Mouse (Mus musculus) limb, embryonic 12.5 days (tissue): ENCODE data around the gene Gm17409. TPM values are rescaled to one million over a fixed set of nuclear protein-coding genes. Genes with fewer than 3 reads are reported as not detected.

ENCODE experiments used
- ATAC-seq: fragments of 200-750 bp; cut with Nextera tagmentation; 2 replicates; pipeline ENCODE4 v1.8.0; 2017; ENCODE audit warnings: low read depth, moderate TSS enrichment; ENCODE audit not compliant: insufficient number of reproducible peaks, insufficient read depth, low FRiP score, low TSS enrichment
- H3K27ac ChIP-seq: fragments of 300-500 bp; sonication (generic); 2 replicates; pipeline ENCODE4 v1.5.1; 2016; ENCODE audit warnings: mild to moderate bottlenecking, moderate library complexity
- H3K27me3 ChIP-seq: fragments of 300-500 bp; sonication (generic); 2 replicates; pipeline ENCODE4 v1.6.1; 2016; ENCODE audit warnings: mild to moderate bottlenecking, moderate library complexity
- H3K36me3 ChIP-seq: fragments of 300-500 bp; sonication (generic); 2 replicates; pipeline ENCODE4 v1.6.1; 2016; ENCODE audit warnings: mild to moderate bottlenecking, moderate library complexity
- H3K4me1 ChIP-seq: fragments of 300-500 bp; sonication (generic); replicated peaks from 2 replicates; pipeline ENCODE4 v1.6.1; 2016
- H3K4me2 ChIP-seq: fragments of 300-500 bp; sonication (generic); 2 replicates; pipeline ENCODE4 v1.6.1; 2016; ENCODE audit warnings: mild to moderate bottlenecking, moderate library complexity
- H3K4me3 ChIP-seq: fragments of 300-500 bp; sonication (generic); replicated peaks from 2 replicates; pipeline ENCODE4 v1.5.1; 2016; ENCODE audit warnings: mild to moderate bottlenecking
- H3K9ac ChIP-seq: fragments of 300-500 bp; sonication (generic); replicated peaks from 2 replicates; pipeline ENCODE4 v1.6.1; 2016; ENCODE audit warnings: mild to moderate bottlenecking, moderate library complexity
- H3K9me3 ChIP-seq: fragments of 300-500 bp; sonication (generic); 2 replicates; pipeline ENCODE4 v1.6.1; 2016; ENCODE audit warnings: mild to moderate bottlenecking, moderate library complexity
- WGBS: fragments of 180-500 bp; shearing (Covaris S2); methylation state at CpG from one replicate; pipeline ENCODE4 v1.1.7; 2016; 5-methylcytosine and 5-hydroxymethylcytosine counted together
- polyA plus RNA-seq: library from polyadenylated mRNA; unstranded; fragments of >200 nt; fragmentation: Nextera tagmentation; extraction: Ambion mirVana; gene quantifications from 2 replicates; pipeline ENCODE4 v1.2.1, GENCODE M21; 2016

Gm17409 gene
- polyA plus RNA-seq, 1 experiment from 2014 or later = not detected

DNA sequence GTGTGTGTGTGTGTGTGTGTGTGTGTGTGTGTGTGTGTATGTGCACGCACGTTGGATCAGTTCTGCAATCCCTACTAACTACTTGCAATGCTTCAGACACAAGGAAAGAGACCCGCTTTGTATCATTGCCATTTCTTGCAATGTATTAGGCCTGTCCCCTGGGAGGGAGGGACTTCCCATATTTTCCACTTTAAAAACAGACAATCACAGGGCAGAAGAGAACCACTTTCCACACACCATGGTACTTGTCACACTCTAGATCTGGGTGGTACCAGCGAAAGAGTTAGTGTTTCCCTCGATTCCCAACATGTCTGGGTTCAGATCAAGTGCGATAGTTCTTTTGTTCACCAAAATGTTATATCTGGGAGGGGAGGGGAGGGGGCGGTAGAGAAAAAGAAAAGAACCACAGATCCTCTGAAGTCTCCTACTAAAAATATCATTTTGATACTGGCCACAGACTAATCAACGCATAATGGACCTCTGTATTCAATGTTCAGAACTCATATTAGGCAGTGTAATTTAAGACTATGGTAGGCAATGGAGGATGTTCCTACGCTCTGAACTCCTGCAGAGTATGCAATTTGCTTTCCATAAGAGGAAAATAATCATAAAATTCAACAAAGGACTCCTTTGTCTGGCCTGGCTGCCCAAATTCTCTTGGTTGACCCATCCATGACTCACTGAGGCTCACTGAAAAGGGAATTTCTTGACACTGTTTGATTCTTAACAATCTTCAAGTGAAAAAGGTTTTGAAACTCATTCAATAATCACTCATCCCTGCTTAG, 35.6 kb downstream of the Gm17409 start:
- Histone ChIP-seq H3K4me2 (no peak overlapping the region), H3K9me3 (no peaks in the 10 kb centered on the region), H3K4me3 (no peak overlapping the region), H3K9ac (no peak overlapping the region), H3K36me3 (no peaks in the 10 kb centered on the region; the same call in 1 of the 2 replicates), H3K27ac (no peak overlapping the region), H3K4me1 (no peaks in the 10 kb centered on the region; the same call in 1 of the 2 replicates), H3K27me3 (no peaks in the 10 kb centered on the region)
- 89% methylated on average over 9 of the region's 9 CpGs for WGBS
- no peak for ATAC-seq

- H3K4me1 ChIP-seq = no peaks in the 10 kb centered on the region; the same call in 1 of the 2 replicates
- H3K27ac ChIP-seq = no peak overlapping the region
- no peak overlapping the region for H3K4me2 ChIP-seq
- no peak overlapping the region for H3K4me3 ChIP-seq
- H3K27me3 ChIP-seq = no peaks in the 10 kb centered on the region
- no peak for ATAC-seq
- H3K9ac ChIP-seq = no peak overlapping the region
- H3K36me3 ChIP-seq = peaks cover 4% of the 10 kb centered on the region; the same call in 1 of the 2 replicates
- H3K9me3 ChIP-seq = no peaks in the 10 kb centered on the region
- WGBS = 81% methylated on average over 8 of the region's 8 CpGs
These were observed 40.3 kb downstream of the Gm17409 start for GRCm38 (mm10) chr2:58510192-58510591.

DNA sequence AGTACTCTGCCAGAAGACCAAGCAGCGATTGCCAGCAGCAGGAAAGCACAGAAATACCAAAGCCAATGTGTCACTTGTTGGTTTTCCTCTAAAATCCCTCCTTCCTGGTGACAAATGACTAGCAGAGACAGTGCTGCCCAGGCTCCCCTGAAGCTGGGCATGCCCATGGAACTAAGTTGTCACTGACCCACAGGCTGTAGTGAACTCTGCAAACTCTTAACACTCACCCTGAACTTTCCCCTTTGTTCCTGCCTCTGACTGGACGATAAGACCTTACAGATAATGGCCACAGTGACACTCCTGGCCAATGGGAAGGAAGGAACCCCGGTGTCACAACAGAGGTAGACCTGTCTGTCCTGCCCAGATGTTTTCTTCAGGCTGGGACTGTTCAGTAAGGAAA, 43.3 kb downstream of the Gm17409 start:
- H3K9me3 ChIP-seq = no peaks in the 10 kb centered on the region
- H3K4me1 ChIP-seq = peaks cover 19% of the 10 kb centered on the region
- ATAC-seq = no peak
- no peak overlapping the region for H3K9ac ChIP-seq
- 81% methylated on average over 3 of the region's 3 CpGs for WGBS
- no peak overlapping the region for H3K4me2 ChIP-seq
- no peak overlapping the region for H3K4me3 ChIP-seq
- H3K27ac ChIP-seq = no peak overlapping the region
- H3K36me3 ChIP-seq = peaks cover 4% of the 10 kb centered on the region; the same call in 1 of the 2 replicates
- H3K27me3 ChIP-seq = no peaks in the 10 kb centered on the region

DNA sequence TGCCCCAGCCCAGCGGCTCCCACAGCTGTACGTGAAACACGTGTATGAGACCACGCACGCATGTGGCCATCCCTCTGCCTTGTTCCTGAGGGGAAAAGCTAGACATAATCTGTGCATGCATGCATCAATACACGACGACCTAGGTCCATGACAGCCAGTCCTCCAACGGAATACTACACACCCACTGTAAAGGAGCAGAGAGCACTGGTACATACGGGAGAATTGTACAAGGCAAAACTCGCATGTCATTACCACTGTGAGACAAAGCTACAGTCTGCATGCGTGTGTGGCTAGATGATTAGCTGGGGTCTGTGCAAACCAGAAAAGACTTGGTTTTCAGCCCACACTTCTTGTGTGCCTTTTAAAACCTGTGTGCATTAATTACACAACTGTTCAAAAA, 44.6 kb downstream of the Gm17409 start:
- 93% methylated on average over 11 of the region's 11 CpGs for WGBS
- Histone ChIP-seq H3K9ac (no peak overlapping the region), H3K4me2 (no peak overlapping the region), H3K4me1 (peaks cover 19% of the 10 kb centered on the region), H3K4me3 (no peak overlapping the region), H3K27ac (no peak overlapping the region), H3K9me3 (no peaks in the 10 kb centered on the region), H3K27me3 (no peaks in the 10 kb centered on the region), H3K36me3 (0 out of 2 replicates have a peak, but pooled peaks cover 4% of the 10 kb centered on the region)
- no peak for ATAC-seq

- 37% methylated on average over 15 of the region's 15 CpGs for WGBS
- Histone ChIP-seq H3K27ac (no peak overlapping the region), H3K4me1 (peaks cover 19% of the 10 kb centered on the region), H3K4me2 (no peak overlapping the region), H3K27me3 (no peaks in the 10 kb centered on the region), H3K36me3 (0 out of 2 replicates have a peak, but pooled peaks cover 4% of the 10 kb centered on the region), H3K9ac (no peak overlapping the region), H3K4me3 (no peak overlapping the region), H3K9me3 (no peaks in the 10 kb centered on the region)
- ATAC-seq = no peak
These were observed 46.1 kb downstream of the Gm17409 start for GRCm38 (mm10) chr2:58516000-58516399.

DNA sequence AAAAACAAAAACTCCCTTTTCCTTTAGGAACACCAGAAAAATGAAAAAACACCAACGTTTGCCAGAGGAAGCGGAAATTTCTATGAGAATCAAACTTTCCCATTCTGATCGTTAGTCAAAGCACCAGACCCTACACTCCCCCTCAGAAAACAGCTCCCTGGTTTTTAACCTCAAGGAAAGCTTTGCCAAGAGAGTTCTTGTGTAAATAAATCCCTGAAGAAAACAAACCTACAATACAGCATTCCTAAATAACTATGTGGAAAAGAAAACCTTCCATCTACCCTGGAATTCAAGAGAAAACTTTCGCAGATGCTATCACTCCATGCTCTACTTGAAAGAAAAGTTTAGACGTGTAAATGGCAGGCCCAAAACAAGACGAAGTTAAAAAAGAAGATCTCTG, 47.0 kb downstream of the Gm17409 start:
- Histone ChIP-seq H3K36me3 (0 out of 2 replicates have a peak, but pooled peaks cover under 1% of the 10 kb centered on the region), H3K27ac (no peak overlapping the region), H3K27me3 (no peaks in the 10 kb centered on the region), H3K4me1 (peaks cover 22% of the 10 kb centered on the region), H3K4me3 (no peak overlapping the region), H3K9me3 (no peaks in the 10 kb centered on the region), H3K9ac (no peak overlapping the region), H3K4me2 (no peak overlapping the region)
- ATAC-seq = no peak
- WGBS = 65% methylated on average over 6 of the region's 6 CpGs

GRCm38 (mm10) chr2:58518517-58518916, 48.6 kb downstream of the Gm17409 start:
- Histone ChIP-seq H3K4me2 (no peak overlapping the region), H3K4me3 (no peak overlapping the region), H3K9ac (no peak overlapping the region), H3K4me1 (peaks cover 36% of the 10 kb centered on the region), H3K36me3 (no peaks in the 10 kb centered on the region), H3K27me3 (no peaks in the 10 kb centered on the region), H3K9me3 (no peaks in the 10 kb centered on the region), H3K27ac (no peak overlapping the region)
- no peak for ATAC-seq
- 71% methylated on average over 1 of the region's 1 CpGs for WGBS

Other genes starting within 250 kb of the Gm17409 start
- gene Acvr1c, start 112.2 kb upstream of the Gm17409 start, polyA plus RNA-seq = 0.05 and 0.15 TPM in 2 replicates
- 5.8 and 6.1 TPM in 2 replicates for gene Acvr1, start 97.0 kb downstream of the Gm17409 start, polyA plus RNA-seq
- 10.4 and 12.9 TPM in 2 replicates for gene Upp2, start 97.2 kb downstream of the Gm17409 start, polyA plus RNA-seq